Mouse (Mus musculus): ENCODE data around the gene Prdx5. TPM values are rescaled to one million over a fixed set of nuclear protein-coding genes. Genes with fewer than 3 reads are reported as not detected.

Prdx5 gene
- total RNA-seq (2022), result 100 to 1,000 TPM; 620 to 842 (median 766) TPM

DNA sequence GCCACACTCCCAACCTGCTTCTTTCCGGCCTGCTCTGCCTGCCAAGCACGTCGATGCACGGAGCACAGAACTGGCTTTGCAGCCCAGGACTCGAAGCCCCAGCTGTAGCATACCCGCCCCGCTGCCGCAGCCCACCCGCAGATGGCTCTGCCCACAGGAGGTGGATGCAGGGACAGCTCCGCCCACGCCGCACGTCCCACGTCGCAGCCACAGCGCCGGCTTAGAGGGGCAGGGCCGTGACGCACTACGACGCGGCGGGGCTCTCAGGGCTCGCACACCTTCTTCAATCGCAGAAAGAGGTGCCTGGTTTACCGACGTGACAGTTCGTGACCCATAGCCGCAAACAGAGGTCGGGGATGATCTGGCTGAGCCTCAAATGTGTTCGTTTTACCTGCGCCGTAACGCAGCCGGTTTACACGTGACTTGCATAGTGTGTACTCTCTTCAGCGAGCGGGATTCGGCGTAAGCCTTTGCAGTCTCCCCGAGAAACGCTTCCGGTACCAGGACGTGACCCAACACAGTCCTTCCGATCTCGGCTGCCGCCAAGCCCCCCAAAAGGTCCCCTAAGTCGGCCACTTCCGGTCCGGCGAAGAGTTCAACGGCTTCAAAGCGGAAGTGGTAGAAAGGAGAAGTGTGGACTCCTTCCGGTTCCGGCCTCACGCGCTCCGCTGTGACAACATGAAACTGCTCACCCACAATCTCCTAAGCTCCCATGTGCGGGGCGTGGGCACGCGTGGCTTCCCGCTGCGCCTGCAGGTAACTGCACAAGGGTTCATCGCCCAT, at the start of gene Prdx5, which contains the start of gene Trmt112:
Prdx5 (minus strand) TSS at position 600 of the 783 bp plus-strand sequence.
Trmt112 (plus strand) TSS at position 192 of the 783 bp plus-strand sequence.
- peak; percentile 89 for DNase-seq (ENCODE audit: low spot score)

DNA sequence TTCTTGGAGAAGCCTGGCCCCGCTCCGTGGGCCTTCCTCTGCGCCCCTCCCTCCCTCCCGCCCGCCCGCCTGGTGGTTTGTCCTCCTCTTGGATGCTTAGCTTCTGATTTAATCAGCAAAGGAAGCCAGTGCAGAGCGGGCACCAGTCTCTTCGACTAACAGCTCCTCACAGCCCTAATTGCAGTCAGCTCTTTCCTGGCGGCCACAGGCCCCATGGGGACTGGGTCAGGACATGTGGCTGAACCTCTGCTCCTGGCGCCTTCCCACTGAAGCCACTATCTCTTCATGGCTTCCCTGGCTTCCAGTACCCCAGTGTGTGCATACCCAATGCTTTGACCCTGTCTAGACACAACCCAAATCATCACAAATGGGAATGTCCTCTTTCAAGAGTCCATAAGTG, 46.6 kb upstream of the Prdx5 start:
- DNase-seq (ENCODE audit: low spot score), result no peak

DNA sequence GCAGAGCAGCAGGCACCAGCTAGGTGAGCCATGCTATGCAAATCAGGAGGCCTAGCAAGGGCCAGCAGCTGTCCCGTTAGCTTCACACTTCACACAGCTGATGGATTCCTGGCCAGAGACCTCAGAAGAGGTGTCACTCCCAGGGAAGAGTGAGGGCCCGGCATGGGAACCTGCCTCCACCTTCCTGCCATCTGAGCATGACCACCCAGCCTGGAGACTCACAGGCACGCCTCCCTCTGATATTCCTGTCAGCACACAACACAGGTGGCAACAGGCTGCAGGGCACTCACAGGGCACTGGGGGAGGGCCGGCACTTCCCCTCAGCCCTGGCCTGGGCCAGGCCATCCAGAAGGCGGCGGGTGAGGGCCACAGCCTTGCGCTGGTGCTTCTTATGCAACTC, 45.5 kb upstream of the Prdx5 start:
- DNase-seq (ENCODE audit: low spot score), result no peak

DNA sequence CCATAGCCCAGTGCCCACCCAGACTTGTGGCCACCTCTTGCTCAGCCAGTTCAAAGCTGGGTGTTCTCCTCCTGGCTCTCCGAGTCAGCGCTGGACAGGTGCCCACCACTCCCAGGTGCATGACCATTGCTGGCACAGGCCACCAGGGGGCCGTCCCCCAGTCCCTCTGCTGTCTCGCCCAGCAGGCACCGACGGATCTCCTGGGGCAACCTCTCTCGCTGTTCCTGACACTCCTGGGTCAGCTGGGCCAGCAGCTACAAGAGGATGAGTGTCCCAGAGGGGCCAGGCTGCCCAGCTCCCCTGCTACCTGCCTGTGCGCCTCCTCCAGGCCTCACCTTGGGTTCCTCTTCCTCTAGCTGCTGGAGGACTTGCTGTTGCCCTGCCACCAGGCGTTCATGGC, 44.1 kb upstream of the Prdx5 start:
- DNase-seq (ENCODE audit: low spot score), result no peak

DNA sequence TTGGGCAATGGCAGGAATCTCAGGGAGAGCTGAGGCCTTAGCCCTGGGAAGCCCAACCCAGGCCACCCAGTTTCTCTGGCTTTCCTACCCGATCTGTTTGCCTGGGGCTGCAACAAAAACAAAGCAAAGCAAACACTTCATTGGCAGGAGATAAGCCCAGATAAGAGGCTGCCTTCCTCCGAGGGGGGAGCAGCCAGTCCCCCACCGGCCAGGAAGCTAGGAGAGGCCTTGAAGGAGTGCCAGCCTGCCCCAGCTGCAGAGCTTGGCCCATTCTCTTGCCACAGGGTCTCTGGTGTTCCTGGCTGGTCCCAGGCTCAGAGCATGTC, 42.8 kb upstream of the Prdx5 start:
- peak; percentile 48 for DNase-seq (ENCODE audit: low spot score)

DNA sequence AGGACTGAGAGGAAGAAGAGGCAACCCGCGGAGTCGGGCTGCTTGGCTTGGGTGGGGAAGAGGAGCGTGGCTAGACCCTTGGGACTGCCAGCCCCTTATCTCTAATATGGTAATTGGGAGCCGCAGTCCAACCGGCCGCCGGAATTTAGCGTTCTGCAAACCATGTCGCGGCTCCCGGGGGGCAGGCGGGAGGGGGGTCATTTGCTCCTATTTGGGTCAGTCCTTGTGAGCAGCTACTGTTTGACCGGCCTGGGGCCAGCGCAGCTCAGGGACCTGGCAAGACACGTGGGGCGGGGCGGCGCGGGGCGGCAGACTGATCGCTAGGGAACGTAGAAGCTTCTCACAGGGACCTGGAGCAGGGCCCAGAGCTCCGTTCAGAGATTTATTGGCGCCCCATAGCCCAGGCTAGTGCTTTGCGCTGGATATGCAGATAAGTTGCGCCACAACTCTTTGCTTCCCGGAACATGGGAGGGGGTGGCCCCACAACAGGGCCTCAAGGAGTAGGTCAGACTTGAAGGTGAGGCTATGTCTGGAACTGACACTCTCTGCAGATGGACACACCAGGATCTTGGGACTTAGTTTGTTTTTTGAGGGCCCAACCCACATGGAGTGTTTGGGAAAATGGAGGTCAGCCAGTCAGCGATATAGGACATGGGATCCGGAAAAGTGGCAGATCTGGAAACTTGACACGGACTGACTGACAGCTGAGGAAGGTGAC, 42.2 kb upstream of the Prdx5 start:
- peak; percentile 85 for DNase-seq (ENCODE audit: low spot score)

DNA sequence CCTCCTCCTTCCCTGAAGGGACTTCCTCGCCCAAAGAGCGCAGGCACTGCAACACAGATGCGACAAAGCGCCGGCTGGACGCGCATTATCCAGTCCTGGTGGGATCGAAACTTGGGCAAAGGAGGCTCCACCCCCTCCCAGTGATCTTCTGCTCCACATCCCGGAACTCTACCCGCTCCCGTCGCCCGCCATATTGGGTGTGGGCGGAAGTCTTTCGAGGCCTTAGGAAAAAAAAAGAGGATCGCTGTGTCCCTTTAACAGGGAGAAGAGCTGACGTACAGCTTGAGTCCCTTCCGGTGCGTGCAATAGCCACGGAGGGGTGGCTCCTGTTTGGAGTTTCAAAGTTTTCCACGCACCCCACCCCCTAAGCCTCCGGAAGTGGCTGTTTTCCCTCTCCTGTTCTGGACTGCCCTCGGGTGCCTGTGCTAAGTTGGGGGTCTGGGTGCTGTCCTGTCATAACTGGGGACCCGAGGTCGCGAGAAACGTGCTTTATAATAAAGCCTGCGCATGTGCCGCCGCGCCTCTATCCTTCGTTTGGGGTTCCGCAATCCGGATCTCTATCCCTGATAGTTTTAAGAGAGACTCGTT, 41.6 kb upstream of the Prdx5 start:
- DNase-seq (ENCODE audit: low spot score), result peak; percentile 99

DNA sequence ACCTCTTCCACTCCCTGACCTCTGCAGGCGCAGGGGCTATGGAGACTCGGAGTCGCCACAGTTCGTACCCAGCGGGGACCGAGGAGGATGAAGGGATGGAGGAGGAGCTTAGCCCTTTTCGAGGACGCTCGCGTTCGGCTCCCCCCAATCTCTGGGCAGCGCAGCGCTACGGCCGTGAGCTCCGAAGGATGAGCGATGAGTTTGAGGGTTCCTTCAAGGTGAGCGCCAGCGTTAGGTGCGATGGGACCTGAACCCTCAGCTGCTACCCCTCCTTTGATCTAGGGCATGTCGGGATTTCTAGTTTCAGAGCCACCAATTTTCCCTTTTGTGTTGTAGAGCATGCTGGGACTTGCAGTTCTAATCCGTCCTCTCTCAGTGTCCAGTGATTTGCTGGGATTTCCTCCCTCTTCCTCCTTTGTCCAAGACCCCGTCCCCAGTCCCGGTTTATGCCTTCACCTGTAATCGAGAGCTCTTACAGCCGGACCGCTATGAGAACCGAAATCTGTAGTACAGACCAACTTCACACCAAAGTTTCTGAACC, 40.8 kb upstream of the Prdx5 start:
- peak; percentile 63 for DNase-seq (ENCODE audit: low spot score)

DNA sequence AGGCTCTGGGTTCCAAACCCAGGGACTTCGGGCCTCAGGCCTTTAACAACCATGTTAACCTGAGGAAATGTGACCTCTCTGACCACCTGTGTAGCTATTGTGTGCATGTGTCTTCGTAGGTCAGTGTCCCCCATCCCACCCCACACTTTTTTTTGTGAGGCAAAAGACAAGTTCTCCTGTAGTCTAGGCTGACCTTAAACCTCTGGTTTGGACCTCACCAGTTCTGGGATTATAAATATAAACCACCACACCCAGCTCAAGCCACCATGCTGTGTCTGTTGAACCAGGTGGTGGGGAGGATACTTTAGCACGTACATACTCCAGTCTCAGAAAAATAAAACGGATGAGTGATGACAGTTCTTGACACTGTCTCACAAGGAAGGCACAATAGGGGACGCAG, 40.0 kb upstream of the Prdx5 start:
- DNase-seq (ENCODE audit: low spot score), result no peak

DNA sequence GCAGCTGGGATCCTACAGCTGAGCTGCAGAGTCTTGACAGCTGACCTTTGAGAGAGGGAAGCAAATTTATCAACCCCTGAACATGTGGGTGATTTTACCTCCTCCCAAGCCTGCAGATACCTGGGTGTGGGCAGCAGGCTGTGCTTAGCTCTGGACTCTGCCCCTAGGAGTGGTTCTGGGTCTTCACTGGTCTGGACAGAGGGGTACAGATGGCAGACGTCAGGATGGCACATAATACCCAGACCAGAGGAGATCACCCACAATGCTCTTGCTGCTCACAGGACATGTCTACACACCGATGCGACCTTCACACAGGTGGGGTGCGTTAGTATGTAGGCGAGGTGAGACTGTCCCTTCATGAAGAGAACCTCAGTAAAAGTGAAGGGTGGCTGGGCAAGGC, 39.6 kb upstream of the Prdx5 start:
- no peak for DNase-seq (ENCODE audit: low spot score)

DNA sequence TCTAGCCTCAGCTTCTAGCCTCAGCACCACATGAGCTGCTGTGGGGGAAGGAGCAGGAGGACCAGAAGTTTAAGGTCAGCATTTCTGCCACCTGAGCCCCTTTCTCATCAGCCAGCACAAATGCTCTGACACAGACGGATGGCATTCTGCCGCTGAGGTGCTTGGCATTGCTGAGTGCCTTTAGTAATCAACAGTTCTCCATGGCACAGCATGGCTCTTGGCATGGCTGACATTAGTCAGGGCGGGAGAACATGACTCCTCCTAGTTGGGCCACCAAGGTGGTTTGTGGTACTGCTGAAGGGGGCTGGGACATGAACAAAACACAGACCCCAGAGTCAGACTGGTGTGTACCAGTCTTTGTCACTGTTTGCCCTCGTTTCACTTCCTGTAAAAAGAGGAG, 38.3 kb upstream of the Prdx5 start:
- DNase-seq (ENCODE audit: low spot score), result no peak

DNA sequence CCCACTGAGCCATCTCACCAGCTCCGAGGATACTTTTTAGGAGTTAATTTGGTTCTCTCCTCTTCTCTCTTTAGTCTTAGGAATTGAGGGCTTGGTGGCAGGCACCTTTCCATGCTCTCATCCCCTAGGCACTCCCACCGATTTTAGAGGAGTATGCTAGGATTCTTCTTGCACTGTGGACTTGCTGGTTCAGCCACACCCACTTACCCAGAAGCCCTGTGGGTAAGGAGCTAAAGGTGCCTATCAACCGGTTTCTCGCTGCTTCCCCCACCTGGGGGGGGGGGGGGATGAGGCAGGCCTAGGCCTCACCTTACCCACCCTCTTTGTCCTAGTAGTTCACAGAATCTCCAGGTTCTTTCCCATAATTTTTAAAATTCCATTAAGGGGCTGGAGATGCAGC, 37.8 kb upstream of the Prdx5 start:
- DNase-seq (ENCODE audit: low spot score), result no peak

DNA sequence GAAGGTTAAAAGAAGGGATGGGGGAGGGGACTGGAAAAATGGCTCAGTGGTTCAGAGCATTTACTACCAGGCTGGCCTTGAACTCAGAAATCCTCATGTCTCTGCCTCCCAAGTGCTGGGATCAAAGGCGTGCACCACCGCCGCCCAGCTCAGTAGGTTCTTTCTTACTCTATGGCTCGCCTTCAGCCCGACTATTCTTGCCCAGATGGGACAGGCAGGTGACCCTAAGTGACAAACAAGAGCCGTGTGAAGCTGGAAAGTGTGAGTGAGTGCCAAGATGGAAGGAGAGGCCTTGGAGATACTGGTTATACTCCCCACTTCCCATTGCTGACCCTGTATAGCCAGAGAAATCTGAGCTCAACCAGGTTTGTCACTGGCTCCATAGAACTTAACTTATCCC, 33.8 kb upstream of the Prdx5 start:
- no peak for DNase-seq (ENCODE audit: low spot score)

DNA sequence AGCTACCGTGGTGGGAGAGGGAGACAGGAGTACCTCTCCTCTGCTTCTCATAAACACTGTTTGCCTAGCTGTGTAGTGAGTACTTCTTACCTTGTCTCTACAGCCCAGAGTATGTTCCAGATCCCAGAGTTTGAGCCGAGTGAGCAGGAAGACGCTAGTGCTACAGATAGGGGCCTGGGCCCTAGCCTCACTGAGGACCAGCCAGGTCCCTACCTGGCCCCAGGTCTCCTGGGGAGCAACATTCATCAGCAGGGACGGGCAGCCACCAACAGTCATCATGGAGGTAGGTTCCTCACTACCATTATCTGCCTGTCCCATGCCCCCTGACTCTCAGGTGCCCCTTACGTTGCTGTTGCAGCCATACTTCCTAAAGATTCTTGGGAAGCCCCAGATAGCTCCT, 32.9 kb upstream of the Prdx5 start:
- no peak for DNase-seq (ENCODE audit: low spot score)

DNA sequence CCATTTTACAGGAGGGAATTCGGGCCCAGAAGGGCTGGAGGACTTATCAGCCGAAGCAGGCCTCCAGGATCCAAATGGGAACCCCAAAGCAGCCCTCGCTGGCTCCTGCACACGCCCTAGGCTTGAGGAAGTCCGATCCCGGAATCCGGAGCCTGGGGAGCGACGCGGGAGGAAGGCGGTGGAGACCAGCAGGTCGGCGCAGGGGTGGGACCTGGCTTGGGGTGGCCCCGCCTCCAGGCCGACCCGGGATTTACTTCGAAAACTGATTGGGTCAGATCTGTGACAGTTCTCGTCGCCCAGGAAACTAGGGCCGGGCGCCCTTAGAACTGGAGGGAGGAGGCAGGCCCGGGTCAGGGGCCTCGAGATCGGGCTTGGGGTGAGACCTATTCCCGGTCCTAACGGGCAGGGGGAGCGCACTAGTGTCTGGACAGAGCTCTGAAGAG, 32.4 kb upstream of the Prdx5 start, which contains the start of gene Gpr137:
Gpr137 (minus strand) TSS at position 232 of the 443 bp plus-strand sequence.
- DNase-seq (ENCODE audit: low spot score), result peak; percentile 97

DNA sequence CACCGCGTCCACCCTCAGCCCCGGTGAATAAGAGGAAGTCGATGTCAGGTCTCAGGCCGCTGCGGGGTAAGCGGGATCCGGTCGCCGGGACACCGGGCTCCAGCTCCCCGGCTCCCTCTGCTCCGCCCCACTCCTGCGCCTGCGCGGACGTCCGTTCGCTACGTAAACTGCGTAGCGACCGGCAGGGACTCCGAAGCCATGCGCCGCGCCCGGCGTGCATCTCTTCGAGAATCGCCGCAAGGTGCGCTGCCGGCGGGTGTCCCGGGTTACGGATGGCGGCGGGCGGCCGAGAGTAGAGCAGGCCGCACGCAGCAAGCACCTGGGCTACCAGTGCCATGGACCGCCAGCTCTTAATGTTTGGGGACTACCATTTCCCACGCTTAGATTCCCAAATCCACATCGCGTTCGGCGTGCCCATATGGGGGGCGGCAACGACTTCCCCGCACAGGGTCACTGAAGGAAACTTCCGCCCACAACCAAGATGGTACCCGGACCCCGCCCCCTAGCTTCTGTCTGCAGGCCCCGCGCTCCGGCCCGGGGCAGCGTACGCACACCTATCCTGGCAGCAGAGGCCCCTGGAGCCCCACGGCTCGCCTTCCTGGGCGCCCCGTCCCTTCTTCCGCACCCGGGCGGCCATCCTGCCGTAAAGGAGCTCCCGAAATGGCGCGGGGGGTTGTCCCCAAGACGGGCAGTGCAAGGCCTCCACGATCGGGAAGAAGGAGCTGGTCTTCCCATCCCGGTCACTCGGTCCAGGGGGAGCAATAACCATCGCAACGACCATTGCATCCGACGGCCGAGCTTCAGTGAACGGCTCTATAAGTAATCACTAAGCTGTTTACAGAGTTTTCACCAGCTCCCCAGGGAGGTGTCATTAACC, 31.7 kb upstream of the Prdx5 start, which contains the start of gene Bad:
Bad (plus strand) TSS at position 490 of the 877 bp plus-strand sequence.
- peak; percentile 92 for DNase-seq (ENCODE audit: low spot score)

DNA sequence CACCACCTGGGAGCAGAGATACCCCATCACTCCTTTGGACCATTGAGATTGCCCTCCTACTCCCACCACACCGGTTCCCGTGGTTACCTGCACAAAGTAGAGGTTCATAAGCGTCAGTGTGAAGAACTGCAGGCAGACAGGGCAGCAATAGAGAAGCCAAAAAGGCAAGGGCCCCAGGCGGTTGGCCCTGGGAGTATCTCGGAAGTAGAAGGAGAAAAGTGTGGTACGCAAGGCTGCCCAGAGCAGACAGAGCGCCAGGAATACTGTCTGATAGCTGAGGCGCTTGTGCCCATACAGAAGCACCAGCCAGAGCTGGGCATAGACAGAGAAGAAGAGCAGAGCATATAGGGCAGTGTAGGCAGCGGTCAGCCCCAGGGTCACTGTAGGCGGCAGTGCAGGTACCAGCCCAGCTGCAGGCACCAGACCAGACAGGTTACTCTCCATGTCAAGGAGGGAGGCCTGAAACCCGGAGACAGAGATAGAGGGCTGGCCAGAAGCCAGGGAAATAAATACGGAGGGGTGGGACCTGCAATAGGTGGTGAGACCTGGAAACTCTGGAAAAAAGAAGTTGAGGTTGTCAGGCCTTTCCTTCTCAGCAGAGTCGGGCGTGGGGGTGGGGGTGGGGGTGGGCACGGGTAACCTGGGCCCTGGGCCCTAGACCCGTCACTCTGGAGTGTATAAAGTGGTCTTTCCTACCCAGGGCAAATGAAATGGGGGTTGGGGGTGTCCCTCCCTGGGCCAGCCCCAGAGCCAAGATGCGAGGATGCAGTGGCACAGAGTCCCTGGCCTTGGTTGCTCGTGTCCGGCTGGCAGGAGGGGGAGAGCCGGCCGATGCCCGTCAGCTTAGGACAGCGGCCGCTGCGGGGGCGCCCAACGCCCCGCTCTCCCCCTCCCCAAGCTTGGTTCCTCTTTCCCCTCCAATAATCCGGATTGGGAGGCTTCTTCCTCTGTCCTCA, 30.8 kb upstream of the Prdx5 start:
- DNase-seq (ENCODE audit: low spot score), result no peak

DNA sequence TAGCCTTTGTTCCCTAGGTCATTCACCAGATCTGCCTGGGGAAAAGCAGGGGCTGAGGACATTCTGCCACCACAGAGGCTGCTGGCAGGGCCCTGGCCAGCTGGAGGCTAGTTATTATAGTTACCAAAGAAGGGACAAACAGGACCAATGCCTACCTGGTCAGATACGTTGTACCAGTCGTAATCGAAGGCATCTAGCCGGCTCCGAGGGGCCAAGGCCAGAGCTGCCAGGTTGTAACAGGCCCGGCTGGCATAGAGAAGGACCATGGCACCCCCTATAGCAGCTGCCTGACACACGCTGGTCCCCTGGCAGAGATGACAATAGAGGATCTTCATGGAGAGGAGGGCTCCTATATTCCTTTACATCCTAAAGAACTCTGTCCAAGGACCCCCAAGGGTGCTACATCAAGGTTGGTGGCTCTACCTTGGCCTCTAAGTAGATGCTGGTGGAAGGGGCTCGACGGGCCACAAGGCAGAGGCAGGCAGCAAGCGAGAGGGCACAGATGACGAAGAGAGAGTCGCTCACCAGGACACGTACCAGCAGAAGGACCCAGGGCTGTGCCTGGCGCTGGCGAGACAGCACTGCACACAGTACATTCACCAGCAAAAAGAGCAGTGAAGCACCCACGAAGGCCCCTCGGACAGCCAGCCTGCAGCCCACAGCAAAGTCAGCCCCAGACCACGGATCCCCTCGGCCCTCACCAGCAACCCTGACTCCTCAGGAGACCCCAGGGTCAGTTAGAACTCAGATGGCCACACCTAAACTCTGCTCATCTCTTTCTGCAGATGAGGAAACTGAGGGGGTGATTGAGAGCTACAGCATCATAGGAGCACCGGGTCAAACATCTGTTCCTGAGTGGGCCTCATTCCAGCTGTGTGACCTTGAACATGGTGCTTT, 29.4 kb upstream of the Prdx5 start:
- DNase-seq (ENCODE audit: low spot score), result no peak

Measured in heart, adult 8-10 months (tissue).